Mouse (Mus musculus): ENCODE measurements around the gene Zfp335. TPM values are rescaled to one million over a fixed set of nuclear protein-coding genes. Genes with fewer than 3 reads are reported as not detected.
A peak's percentile ranks its signal among the peaks of the same experiment; 100 is the strongest.

Zfp335 gene
- total RNA-seq, 2 experiments from 2014 or later, result 8.5 to 10.0 TPM

DNA sequence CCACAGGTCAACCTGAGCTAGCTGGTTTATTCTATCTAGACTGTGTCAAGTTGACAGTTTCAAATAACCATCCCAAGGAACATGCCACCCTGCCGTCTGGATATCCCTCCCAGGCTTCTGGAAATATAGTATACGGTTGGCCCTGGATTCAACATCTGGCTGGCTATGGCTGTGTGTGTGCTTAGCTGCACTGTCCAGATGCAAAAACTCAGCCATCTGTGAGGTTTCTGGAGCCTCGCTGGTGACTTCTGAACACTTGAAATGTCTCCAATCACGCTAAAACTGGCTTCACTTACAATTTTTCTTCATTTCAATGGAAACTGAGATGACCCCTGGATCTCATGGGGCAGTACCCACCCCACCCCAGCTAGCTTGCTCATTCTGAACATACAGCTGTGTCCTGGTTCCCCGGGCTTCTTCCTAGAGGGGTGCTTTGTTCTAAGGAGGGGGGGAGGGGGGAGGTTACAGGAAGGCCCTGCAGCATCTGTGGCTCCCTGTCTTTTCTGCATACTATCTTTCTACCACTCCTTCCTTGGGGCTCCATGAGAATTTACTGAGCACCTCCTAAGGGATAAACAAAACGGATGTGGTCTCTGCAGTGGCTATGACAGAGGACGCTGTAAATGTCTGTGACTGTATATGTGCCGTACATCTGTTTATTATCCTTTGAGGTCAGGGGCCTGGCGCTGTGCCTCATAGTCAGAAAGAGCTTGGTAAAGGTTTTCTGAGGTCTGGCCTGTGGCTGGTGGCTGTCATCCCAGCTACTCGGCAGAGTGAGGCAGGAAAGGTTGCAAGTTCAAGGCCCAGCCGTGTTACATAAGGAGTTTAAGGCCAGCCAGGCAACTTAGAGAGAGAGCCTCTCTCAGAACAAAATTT is 19.4 kb upstream of the Zfp335 start:
- DNase-seq, result no peak
- intact Hi-C loops (cut with DNase I), result no loop called here

DNA sequence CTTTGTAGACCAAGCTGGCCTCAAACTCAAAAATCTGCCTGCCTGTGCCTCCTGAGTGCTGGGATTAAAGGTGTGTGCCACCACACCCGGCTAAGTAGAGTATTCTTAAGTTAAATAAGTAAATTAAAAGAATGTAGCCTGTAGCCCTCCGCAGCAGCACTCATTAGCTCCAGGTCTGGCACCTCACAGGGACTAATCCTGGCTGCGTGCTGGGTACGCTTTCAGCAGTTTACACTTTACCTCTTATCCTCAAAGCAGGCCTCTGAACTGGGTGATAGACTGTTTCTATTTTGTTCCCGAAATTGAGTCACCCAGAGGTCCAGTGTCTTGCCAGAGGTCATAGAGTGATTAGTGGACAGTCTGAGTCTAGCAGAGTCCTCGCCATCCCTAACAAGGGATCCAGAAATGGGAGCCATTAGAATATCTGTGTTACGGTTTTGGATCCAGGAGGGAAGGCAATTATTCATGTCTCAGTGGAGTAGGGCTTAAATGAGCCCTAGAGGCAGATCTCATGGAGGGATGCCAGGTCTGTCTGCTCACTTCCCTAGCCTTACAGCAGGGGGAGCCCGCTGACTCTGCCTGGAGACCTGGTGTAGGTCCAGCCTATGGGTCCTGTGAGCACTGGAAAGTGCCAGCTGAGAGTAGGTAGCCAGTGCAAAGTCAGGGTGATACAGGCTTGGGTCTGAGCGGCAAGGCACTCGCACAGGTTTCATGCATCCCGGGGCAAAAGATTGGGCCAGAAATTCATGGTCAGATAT is 12.7 kb upstream of the Zfp335 start:
- peak; percentile 92 for DNase-seq
- intact Hi-C loops (cut with DNase I), result loop anchor here (2.0 kb wide), 1 partner anchor 29 kb away; no protein-coding TSS in a partner anchor

DNA sequence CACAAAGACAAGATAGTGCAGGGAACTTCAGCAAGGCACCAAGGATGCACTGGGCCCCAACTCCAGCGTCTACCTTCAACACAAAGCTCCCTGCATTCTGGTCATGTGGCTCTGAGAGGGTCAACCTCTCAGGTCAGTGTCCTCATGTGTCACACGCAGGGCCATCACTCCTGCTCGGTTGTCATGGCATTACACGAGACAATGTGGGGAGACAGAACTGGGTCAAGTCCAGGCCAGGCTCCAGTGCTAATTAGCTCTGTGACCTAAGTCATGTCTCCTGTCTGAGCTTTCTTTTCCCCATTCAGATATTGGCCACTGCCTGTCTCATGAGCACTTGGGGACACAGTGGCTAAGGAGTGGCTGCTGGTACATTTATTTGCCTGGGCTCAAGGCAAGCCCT is 11.7 kb upstream of the Zfp335 start:
- DNase-seq, result no peak
- intact Hi-C loops (cut with DNase I), result no loop called here

DNA sequence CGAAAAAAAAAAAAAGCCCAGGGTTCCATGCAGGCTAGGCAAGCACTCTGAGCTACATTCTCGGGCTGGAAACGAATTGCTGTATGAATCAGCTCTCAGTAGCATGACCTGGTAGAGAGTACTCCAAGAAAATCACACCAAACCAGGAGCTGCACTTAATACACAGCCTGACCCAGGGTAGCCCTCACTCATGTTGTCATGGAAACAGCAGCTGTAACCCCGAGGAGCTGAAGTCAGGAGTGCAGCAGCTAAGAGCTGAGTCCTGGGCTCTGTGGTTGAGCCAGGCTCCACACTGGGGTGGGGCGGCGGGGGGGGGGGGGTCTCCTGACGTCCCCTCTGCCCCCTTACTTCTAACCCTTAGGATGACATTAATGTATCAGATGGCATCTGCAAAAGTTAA is 10.4 kb upstream of the Zfp335 start:
- no peak for DNase-seq
- intact Hi-C loops (cut with DNase I), result no loop called here

DNA sequence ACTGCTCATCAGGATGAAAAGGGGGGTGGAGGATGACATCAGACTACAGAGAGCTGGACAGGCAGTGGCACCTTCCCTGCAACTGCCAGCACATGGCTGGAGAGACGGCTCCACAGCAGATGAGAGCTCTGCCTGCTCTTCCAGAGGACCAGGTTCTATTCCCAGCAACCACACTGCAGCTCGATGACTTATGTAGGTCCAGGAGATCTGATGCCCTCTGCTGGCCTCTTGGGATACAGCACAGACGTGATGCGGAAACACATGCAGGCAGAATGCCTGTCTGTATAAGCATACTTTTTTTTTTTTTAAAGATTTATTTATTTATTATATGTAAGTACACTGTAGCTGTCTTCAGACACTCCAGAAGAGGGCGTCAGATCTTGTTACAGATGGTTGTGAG is 6.8 kb upstream of the Zfp335 start:
- no peak for DNase-seq

DNA sequence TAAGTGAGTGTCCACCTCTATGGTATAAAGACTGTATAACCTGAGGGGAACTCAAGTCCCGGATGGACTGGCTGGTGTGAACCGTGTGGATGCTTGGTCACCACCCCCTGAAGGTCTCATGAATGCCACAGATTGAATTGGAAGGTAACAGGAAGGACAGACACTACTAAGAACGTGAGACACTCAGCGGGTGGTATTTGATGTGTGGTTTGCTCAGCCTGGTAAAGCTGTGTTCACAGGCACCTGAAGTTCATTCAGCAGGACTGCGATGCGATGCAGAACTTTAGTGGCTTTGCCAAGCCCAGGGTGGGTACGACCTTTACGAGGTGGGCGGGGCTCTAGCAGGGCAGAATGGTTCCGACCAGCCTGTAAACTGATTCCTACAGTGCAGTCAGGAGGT is 5.8 kb upstream of the Zfp335 start:
- no peak for DNase-seq
- intact Hi-C loops (cut with DNase I), result no loop called here

More for the DNA sequence above, 6.8 kb upstream of the Zfp335 start:
- intact Hi-C loops (cut with DNase I), result no loop called here

DNA sequence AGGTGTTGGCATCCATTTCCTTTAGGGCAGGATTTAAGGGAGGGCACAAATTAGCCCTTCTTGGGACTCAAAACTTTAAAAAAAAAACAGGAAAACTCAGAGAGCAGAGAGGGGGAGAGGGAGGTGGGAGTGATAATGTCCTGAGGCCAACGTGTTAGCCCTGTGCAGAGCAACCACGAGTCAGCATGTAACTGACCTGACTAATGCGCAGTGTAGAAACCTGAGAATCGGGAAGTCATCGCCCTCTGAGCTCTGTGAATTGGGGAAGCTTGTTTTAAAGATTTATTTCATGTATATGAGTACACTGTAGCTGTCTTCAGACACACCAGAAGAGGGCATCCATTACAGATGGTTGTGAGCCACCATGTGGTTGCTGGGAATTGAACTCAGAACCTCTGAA is 5.3 kb upstream of the Zfp335 start:
- intact Hi-C loops (cut with DNase I), result no loop called here

DNA sequence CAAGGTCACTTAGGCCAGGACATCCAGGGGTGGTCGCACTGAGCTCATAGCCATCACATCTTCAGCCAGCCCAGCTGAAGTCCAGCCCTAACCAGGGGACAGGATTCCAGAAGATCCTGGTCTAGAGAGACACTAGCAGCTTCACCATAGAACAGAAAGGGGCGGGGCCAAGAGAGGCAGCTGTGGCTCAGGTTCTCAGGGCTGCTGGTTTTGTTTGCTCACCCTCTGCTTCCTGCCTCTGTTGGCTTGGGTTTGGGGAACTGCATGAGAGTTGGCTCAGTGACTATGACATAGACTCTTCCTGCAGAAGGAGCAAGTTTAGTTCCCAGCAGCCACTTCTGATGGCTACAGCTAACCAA is 1.9 kb upstream of the Zfp335 start:
- intact Hi-C loops (cut with DNase I), result loop anchor here (5.0 kb wide), 1 partner anchor 119 kb away; the partner anchor contains the start of gene Ncoa5
- peak in 1 of 2 experiments; percentile 34 for DNase-seq

More for the DNA sequence above, 5.3 kb upstream of the Zfp335 start:
- no peak for DNase-seq

DNA sequence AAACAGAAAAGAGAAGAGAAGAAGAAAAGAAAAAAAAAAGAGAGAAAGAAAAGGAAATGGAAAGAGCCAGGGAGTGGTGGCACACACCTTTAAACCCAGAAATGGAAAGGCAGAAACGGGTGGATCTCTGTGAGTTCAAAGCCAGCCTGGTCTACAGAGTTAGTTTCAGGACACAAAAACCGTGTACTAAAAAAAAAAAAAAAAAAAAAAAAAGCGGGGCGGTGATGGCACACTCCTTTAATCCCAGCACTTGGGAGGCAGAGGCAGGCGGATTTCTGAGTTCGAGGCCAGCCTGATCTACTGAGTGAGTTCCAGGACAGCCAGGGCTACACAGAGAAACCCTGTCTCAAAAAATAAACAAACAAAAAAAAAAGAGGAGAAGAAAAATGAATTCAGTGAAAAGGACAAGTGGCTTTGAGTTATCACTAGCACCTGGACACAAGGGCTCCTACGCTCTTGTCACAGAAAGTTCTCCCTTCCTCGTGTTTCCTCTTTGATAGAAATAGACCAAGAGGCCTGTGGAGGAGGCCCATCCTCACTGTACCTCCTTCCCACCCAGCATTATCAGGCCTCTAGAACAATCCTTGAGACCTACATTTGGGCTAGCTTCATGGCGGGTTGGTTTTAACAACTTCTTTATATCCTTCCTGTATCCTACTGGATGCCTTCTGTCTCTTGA is 1.3 kb upstream of the Zfp335 start:
- intact Hi-C loops (cut with DNase I), result loop anchor here (5.0 kb wide), 1 partner anchor 119 kb away; the partner anchor contains the start of gene Ncoa5
- DNase-seq, result no peak

DNA sequence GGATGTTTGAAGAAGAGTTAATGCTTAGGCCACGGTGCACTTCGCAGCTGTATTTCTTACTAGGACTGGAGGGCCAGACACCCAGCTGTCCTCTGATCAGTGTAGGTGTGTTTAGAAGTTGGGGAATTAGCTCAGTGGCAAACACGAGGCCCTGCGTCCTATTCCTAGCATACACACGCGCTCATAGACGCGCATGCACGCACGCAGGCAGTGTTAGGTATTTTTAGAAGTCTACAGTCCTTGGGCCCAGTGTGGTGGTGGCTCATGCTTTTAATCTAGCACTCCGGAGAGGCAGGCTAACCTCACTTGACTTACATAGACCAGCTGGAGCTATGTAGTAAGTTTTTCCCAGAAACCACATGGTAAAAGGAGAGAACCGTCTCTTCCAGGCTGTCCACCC is 594 bp upstream of the Zfp335 start:
- intact Hi-C loops (cut with DNase I), result loop anchor here (5.0 kb wide), 1 partner anchor 120 kb away; the partner anchor contains the start of gene Ncoa5
- DNase-seq, result no peak

DNA sequence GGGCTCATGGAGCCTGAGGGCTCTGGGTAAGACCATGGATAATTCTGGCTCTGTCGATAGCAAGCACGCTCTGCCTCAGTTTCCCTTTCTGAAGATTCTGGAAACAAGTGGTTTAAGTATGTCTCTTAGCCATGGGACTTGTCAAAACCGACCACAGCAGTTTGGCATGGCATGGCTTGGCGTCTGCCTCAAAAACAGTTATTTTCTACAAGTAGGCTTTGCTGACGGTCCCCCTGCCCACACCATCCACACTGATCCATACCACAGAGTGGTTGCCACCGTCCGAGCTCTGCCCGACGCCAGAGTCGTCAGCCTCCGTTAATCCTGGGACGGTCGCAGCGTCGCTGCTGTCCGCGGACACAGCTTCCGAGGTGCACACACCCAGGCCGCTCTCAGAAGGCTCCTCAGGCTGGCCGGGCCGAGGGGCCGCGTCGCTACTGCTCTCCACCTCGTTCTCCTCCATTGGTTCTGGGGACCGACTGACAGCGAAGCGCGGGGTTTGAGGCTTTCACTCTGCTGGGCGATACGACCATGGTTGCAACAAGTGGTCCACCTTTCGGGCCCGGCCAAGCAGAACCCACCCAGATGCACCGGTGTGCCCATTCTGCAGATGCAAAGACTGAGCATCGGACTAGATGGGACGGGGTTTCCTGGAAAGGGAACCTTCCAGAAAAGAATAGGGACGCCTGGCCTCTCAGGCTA is 1.0 kb downstream of the Zfp335 start:
- DNase-seq, result no peak
- intact Hi-C loops (cut with DNase I), result loop anchor here (1.0 to 5.0 kb wide), 3 partner anchors 31 to 122 kb away; partner anchors contain the start of genes Ctsa, Ncoa5, Neurl2 and Pcif1

DNA sequence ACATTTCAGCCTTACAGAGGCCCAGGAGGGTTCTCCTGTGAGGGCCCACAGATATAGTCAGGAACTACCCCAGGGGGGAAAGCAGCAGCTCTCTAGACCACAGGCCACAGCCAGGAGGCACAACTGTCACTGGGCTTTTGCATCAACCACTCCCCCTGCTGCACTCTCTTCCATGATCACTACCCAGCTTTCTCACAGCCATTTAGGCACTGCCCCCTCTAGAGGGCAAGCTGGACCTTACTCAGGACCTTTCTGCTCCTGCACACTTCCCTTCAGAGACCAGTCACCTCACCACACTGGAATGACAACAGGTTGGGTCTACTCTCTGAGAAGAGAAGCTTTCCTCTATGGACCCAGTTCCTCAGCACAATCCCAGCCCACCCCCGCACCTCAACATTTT is 2.0 kb downstream of the Zfp335 start:
- intact Hi-C loops (cut with DNase I), result no loop called here
- peak in 1 of 2 experiments; percentile 32 for DNase-seq

DNA sequence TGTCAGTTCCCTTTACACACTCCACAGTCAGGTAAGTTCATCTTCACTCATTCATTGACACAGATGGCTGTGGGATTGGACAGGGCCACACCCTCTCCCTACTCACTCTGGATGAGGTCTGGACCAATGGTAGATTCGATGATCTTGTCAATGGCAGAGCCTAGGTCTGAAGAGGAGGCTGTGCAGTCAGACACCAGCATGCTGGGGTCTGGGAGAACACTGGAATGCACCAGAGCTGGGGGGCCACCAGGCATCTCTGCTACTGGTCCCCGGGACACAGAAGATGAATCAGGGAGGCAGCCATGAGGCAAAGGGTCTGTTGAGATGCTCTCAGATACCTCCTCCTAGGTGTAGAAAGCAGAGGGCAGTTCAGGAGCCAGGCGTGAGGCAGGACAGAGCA is 2.5 kb downstream of the Zfp335 start:
- DNase-seq, result no peak
- intact Hi-C loops (cut with DNase I), result no loop called here

DNA sequence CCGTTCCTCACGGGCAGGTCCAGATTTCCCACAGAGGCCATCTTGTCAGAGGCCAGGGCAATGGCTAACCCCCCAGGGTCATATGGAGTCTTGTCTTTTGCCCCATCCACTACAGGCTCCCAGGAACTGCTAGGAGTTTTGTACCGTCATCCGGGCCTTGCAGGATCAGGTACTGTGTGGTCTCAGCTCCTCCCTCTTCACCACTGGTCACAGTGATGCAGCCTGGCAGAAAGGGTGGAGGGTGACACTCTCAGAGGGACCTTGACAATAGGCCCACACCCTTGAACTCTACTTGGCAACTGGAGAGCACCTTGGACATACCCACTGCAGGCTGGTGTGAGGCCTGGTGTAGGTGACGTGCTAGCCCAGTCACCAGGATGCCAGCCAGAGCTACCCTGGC is 3.5 kb downstream of the Zfp335 start:
- DNase-seq, result no peak
- intact Hi-C loops (cut with DNase I), result no loop called here

DNA sequence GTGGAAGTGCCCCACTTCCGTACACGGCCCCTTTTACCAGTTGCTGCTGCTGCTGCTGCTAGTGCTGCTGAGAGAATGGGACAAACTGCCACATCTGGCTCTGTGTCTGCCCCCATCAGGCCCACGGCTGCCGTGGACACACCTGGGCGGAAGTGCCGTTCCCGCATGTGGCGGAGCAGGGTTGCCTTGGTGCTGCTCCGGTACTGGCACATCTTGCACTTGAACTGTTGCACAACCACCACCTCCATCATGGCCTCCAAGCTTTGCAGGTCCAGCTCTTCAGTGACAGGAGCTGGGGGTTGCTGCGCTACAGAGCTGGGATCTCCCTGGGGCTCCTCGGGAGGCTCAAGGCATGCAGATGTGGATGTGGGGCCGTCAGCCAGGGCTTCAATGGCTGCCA is 4.0 kb downstream of the Zfp335 start:
- no peak for DNase-seq
- intact Hi-C loops (cut with DNase I), result no loop called here

DNA sequence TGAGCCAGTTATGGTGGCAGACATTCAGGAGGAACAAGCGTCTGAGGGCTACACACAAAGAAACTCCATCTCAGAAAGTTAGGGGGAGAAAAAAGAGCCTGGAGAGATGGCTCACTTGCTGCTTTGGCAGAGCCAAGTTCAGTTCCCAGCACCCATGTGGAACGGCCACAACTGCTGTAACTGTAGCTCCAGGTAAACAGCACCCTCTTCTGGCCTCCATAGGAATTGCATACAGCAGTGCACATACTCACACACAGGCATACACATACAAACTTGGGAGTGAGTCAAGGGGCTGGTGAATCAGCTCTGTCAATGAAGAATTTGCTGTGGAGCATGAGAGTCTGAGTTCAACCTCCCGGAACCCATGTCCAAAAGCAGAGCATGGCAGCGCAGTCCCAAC is 5.5 kb downstream of the Zfp335 start:
- DNase-seq, result no peak
- intact Hi-C loops (cut with DNase I), result no loop called here

DNA sequence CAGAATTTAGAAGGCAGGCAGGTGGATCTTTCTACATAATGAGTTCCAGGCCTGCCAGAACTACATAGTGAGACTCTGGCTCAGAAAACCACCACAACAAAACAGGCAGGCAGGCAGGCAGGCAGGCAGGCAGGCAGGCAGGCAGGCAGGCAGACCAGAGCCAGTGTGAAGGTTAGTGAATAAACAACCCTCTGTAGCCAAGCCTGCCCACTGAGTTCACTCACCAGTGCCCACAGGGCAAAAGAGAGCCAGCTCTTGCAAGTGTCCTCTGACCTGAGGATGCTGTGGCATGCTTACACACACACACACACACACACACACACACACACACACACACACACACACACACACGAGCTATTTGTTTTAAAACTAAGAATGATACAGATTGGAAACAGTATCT is 8.1 kb downstream of the Zfp335 start:
- DNase-seq, result no peak
- intact Hi-C loops (cut with DNase I), result no loop called here

DNA sequence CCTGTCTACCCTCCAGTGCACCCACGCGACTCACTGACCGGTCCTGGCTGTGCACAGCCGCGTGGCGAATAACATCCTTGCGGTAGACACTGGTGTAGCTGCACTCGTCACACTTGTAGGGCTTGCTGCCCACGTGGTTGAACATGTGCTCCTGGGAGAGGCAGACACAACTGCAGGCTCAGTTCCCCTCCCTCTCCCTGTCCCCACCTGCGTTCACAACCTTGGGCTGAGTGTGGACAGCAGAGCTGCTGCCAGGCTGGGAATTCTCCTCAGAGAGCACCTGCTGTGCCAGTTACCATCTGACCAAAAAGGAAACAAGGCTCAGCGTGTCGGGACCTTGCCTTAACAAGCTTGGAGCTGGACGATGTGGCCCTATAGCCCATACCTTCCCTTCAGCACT is 10.2 kb downstream of the Zfp335 start:
- intact Hi-C loops (cut with DNase I), result no loop called here
- DNase-seq, result no peak

DNA sequence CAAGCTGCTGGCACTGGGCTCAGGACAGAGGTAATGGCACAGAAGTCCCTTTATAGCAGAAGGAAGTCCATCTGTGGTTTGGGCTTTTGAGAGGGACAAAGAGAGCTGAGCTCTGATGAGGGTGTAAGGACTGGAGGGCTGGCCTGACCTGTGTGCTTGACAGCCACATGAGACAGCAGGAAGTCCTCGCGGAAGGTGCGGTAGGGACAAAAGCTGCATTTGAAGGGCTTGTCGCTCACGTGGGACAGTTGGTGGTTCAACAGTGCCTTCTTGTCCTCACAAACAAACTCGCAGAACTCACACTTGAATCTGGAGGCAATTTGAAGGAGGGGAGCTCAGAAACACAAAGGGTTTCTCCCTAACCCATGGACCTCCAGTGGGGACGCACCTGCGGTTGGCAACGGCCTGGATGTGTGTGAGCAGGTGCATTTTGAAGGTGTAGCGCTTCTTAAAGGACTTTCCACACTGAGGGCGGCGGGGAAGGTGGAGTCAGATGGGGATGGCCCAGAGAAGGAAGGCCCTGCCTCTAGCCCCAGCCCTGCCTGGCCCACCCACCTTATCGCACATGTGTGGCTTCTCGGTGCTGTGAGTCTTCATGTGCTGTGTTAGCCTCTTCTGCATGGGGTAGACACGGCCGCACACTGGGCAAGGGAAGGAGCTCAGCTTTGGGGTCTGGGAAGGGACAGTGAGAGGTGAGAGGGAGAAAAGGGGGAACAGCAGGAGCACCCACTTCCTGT is 11.7 kb downstream of the Zfp335 start:
- DNase-seq, result no peak
- intact Hi-C loops (cut with DNase I), result loop anchor here (5.0 kb wide), 1 partner anchor 68 kb away; the partner anchor contains the start of genes Ctsa and Neurl2

DNA sequence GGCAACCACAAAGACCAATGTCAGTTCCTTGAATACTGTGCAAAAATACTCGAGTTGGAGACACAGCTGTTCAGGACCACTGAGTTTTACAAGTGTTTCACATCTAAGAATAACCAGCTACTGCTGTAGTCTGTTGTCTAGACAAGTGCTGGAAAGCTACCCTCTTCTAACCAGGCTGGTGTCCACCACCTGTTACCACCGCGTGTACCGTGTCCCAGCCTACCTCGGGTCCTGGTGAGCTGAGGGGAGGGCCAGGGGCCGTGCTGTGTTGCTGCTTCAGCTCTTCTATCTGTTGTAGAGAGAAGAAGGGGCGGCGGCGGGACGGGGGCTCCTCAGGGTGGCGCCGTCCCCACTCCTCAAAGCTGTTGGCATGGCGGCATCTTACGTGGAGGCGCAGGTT is 12.5 kb downstream of the Zfp335 start:
- intact Hi-C loops (cut with DNase I), result loop anchor here (5.0 kb wide), 1 partner anchor 67 kb away; the partner anchor contains the start of genes Ctsa and Neurl2

More for the DNA sequence above, 12.5 kb downstream of the Zfp335 start:
- no peak for DNase-seq
